Mouse (Mus musculus): ENCODE measurements around the gene Gm21897. TPM values are rescaled to one million over a fixed set of nuclear protein-coding genes. Genes with fewer than 3 reads are reported as not detected.

The Gm21897 gene
- polyA plus RNA-seq, 1 experiment from 2014 or later: not detected

DNA sequence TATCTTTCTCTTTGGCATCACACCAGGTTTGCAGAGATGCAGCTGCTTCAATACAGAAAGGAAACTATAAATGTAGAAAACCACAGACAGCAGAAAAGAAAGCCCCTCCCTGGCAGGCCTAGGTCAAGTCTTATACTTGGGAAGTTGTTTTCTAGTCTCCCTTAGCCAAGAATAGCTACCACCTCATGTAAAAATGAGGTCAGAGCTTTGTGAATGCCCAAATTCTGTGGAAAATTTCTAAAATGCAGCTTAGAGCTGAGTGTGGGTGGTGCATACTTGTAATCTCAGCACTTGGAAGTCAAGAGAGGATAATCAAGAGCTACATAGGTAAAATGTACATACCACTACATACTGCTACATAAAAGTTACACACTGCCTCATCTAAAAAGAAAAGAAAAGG lies 40.5 kb downstream of the Gm21897 start:
- Histone ChIP-seq H3K27me3 (ENCODE audit: low read depth, poor library complexity, severe bottlenecking) (no peaks in the 10 kb centered on the region), H3K9me3 (replicated peaks) (no peaks in the 10 kb centered on the region), H3K36me3 (no peaks in the 10 kb centered on the region), H3K4me1 (no peaks in the 10 kb centered on the region), H3K4me3 (no peak overlapping the region), H3K27ac (no peak overlapping the region)
- no peak for DNase-seq (ENCODE audit: low spot score)

DNA sequence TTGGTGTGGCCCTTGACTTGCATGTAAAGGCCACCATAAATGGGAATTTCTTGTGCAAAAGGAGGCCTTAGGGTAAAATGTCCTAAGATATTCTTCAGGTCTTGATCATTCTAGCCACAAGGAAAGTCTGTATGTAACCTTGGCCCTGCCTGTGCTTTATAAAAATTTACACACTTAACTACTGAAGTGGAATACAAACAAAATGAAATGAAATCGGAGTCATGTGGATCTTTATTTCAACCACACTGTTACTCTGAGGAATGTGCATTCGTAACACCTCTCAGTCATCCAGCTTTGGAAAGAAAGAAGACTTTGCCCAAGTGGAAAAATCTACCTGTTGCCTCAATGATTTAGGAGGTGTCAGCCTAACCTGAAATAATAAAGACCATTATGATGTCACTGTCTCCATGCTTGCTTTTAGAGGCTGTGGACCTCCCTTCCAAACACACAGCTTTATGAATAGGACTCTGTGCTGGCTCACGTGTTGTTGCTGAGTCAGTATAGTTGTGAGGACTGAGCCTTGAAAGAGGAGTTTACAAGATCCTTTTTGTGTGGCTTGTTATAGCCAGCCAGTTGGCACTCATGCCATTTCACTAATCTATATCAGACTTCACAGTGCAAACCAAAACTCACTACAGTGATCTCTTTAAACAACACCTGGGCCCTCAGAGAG lies 42.0 kb downstream of the Gm21897 start:
- H3K27me3 ChIP-seq (ENCODE audit: low read depth, poor library complexity, severe bottlenecking): no peaks in the 10 kb centered on the region
- no peaks in the 10 kb centered on the region for H3K9me3 ChIP-seq (replicated peaks)
- no peak overlapping the region for H3K4me3 ChIP-seq
- no peak for DNase-seq (ENCODE audit: low spot score)
- H3K4me1 ChIP-seq: no peaks in the 10 kb centered on the region
- 86% methylated on average over 3 of the region's 3 CpGs for WGBS
- H3K27ac ChIP-seq: no peak overlapping the region
- no peaks in the 10 kb centered on the region for H3K36me3 ChIP-seq

DNA sequence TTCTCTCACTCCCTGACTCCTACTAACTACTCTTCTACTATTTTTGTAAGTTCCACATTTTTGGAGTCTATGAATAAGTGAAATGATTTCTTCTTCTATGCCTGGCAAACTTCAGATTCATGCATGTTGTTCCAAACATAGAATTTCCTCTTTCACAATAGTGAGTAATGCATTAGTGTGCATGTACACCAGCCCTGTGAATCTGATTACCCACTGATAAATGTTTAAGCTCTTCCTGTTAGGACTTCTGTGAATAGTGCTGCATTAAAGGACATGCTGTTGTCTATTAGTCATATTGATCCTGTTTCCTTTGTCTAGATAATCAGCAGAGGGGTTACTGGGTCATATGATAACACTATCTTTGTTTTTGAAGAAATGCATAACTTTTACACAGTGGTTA lies 43.6 kb downstream of the Gm21897 start:
- Histone ChIP-seq H3K36me3 (no peaks in the 10 kb centered on the region), H3K9me3 (replicated peaks) (no peaks in the 10 kb centered on the region), H3K27ac (no peak overlapping the region), H3K27me3 (ENCODE audit: low read depth, poor library complexity, severe bottlenecking) (no peaks in the 10 kb centered on the region), H3K4me3 (no peak overlapping the region), H3K4me1 (no peaks in the 10 kb centered on the region)
- no peak for DNase-seq (ENCODE audit: low spot score)

Data from limb, embryonic 10.5 days (tissue).